Mouse (Mus musculus) hindbrain, embryonic 13.5 days (tissue): ENCODE measurements around the gene Psmd12. TPM values are rescaled to one million over a fixed set of nuclear protein-coding genes. Genes with fewer than 3 reads are reported as not detected.

Experiments used
- polyA plus RNA-seq: library from polyadenylated mRNA; unstranded; fragments of >200 nt; fragmentation: Nextera tagmentation; extraction: Ambion mirVana; gene quantifications from 2 replicates; pipeline ENCODE4 v1.2.1, GENCODE M21; 2015

Psmd12 gene
- polyA plus RNA-seq, 1 experiment from 2014 or later: 158 TPM

Other genes starting within 250 kb of the Psmd12 start
- gene Pitpnc1, start 8.8 kb upstream of the Psmd12 start, polyA plus RNA-seq: 33.9 and 35.2 TPM in 2 replicates
- gene Helz, start 68.4 kb downstream of the Psmd12 start, polyA plus RNA-seq: 16.2 and 17.7 TPM in 2 replicates
- 0.31 and 0.35 TPM in 2 replicates for gene Cacng1, start 237.0 kb downstream of the Psmd12 start, polyA plus RNA-seq